Mouse (Mus musculus) ES-Bruce4 (cell line): ENCODE measurements at regions not wholly inside any gene's neighbourhood (a gene's known extent, or its start where the extent isn't known, plus 50 kb on each side); places are given as distances from the start of the nearest gene placed in this dataset.

ENCODE experiments used
- CTCF ChIP-seq: IDR thresholded peaks from one replicate; pipeline ENCODE4 v1.8.1; 2011; ENCODE audit warnings: low read depth, low read length
- EP300 ChIP-seq: IDR thresholded peaks from 2 replicates; pipeline ENCODE4 v1.6.1; 2011; ENCODE audit warnings: low read depth, low read length; ENCODE audit not compliant: insufficient read depth
- POLR2A ChIP-seq: IDR thresholded peaks from one replicate; pipeline ENCODE4 v1.8.1; 2011; ENCODE audit warnings: low read length; ENCODE audit not compliant: insufficient read depth

GRCm38 (mm10) chr6:143645989-143646388 lies 479.0 kb downstream of the Etnk1 start:
- TF ChIP-seq POLR2A = no peak
- no peak for TF ChIP-seq CTCF
- no peak for TF ChIP-seq EP300
